Mouse (Mus musculus) CD4-positive, CD25-positive, alpha-beta regulatory T cell (primary cell): ENCODE results near the gene Prkch. TPM values are rescaled to one million over a fixed set of nuclear protein-coding genes. Genes with fewer than 3 reads are reported as not detected.

ENCODE experiments used
- polyA plus RNA-seq: library from polyadenylated mRNA; unstranded; fragments of 100-300 nt; shearing (Covaris generic); gene quantifications from one replicate; pipeline ENCODE4 v1.2.1, GENCODE M21; 2017

Gene Prkch
- polyA plus RNA-seq = 415 TPM

DNA sequence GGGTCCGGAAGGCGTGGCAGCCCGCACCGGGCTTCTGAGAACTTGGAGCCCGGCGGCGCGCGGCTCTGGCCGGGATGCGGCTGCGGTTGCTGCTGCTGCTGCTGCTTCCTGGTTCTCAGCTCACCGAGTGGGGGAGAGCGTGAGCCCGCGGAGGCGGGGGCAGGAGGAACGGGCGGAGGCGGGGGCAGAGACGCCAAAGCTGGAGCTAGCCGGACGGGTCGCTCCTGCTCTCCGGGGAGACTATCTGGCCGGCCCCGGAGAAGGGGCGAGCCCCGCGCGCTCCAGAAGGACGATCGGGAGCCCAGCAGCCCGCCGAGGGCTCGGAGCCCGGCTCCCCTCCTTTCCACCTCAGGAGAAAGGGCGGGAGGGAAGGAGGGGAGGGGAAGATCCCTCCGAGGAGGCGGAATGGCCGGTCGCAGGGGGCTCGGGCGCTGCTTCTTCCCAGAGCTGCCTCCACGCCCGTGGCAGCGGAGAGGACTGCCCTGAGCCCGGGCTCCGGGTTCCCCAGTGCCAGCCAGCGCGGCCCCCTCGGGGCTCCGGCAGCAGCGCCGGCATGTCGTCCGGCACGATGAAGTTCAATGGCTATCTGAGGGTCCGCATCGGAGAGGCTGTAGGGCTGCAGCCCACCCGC is at the start of gene Prkch:
TSS of gene Prkch (plus strand) at position 187 of the 631 bp plus-strand sequence.

GRCm38 (mm10) chr12:73546086-73546711 is 38.4 kb upstream of the Prkch start, which contains the start of gene Tmem30b:
Gene Tmem30b (minus strand): TSS chr12:73546392.

Other genes with a start within 250 kb of the Prkch start
- 0.61 TPM for gene Tmem30b, start 38.4 kb upstream of the Prkch start, polyA plus RNA-seq